In the genomic region with DNA sequence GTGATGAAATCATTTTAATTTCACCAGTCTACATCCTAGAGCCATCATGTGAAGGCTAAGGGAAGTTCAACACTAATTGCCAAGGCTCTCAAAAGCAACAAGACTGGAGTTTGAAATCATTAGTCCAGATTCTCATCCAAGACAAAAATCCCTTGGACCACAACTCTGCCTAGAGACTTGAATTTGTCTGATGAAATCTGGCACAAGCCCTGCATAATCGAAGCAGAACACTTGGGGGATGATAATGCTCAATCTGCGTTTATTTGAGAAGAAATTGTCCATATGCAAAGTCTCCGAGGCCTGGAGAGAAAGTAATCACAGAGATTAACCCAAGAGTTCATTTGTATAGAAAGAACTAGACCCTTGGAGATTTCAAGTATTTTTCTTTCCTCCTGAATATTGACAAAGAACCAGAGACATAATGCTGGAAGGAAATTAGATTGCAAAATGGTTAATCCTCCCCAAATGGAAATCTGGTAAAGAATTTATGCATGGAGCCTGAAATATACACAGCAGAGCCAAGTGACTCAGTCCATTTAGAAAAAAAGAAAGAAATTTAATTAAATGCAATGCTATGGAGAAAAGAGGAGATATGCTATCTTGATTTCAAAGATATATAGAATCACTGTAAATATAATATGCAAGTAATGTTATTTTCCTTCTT, we compare ENCODE assay signal across 23 mouse cellular contexts.
DNase-seq lines count a peak whose midpoint lies in the region; ATAC-seq and TF ChIP-seq lines count a peak whose summit lies in the region.
"Had no signal": no experiment of that assay in that cellular context is flagged by ENCODE, and none has a peak within 500 bp of the region (broad histone marks: within the 10 kb centered on the region; RNA-seq: fewer than 3 reads in every experiment).

No protein-coding gene starts in this region.

- no peaks in the 10 kb centered on the region for H3K36me3 ChIP-seq in hindbrain, postnatal 0 days (ENCODE audit: insufficient read depth, low read length)
- no peaks in the 10 kb centered on the region for H3K36me3 ChIP-seq in hindbrain, embryonic 13.5 days
- no peaks in the 10 kb centered on the region for H3K36me3 ChIP-seq in midbrain, embryonic 12.5 days
- H3K36me3 ChIP-seq in midbrain, embryonic 10.5 days: no peaks in the 10 kb centered on the region
- H3K36me3 ChIP-seq in forebrain, embryonic 14.5 days (ENCODE audit: control insufficient read depth, insufficient read depth, low read length): no peaks in the 10 kb centered on the region
- H3K36me3 ChIP-seq: embryonic facial prominence, embryonic 13.5 days; neural tube, embryonic 15.5 days; stomach, embryonic 15.5 days had no signal

- no peak overlapping the region for H3K9ac ChIP-seq in hindbrain, postnatal 0 days (replicated peaks; ENCODE audit: low read length)
- H3K9ac ChIP-seq in hindbrain, embryonic 13.5 days: no peak overlapping the region
- H3K9ac ChIP-seq in midbrain, embryonic 12.5 days (replicated peaks): no peak overlapping the region
- no peak overlapping the region for H3K9ac ChIP-seq in forebrain, embryonic 14.5 days (ENCODE audit: low read length)
- H3K9ac ChIP-seq: embryonic facial prominence, embryonic 13.5 days; neural tube, embryonic 15.5 days; stomach, embryonic 15.5 days had no signal

- 39% methylated on average over 3 of the region's 3 CpGs for WGBS in hindbrain, postnatal 0 days
- 66% methylated on average over 3 of the region's 3 CpGs for WGBS in hindbrain, embryonic 13.5 days
- WGBS in midbrain, embryonic 12.5 days: 40% methylated on average over 3 of the region's 3 CpGs
- 63% methylated on average over 3 of the region's 3 CpGs for WGBS in midbrain, embryonic 10.5 days
- 19% methylated on average over 3 of the region's 3 CpGs for WGBS in forebrain, embryonic 14.5 days

- TF ChIP-seq CTCF in hindbrain, postnatal 0 days (IDR thresholded peaks at IDR 0.05; ENCODE audit: low read depth): no peak

- no peaks in the 10 kb centered on the region for H3K27me3 ChIP-seq in hindbrain, postnatal 0 days (ENCODE audit: insufficient read depth, low read length)
- H3K27me3 ChIP-seq in hindbrain, embryonic 13.5 days: no peaks in the 10 kb centered on the region
- no peaks in the 10 kb centered on the region for H3K27me3 ChIP-seq in midbrain, embryonic 12.5 days
- H3K27me3 ChIP-seq in midbrain, embryonic 10.5 days (ENCODE audit: low read depth, poor library complexity, severe bottlenecking): no peaks in the 10 kb centered on the region
- no peaks in the 10 kb centered on the region for H3K27me3 ChIP-seq in forebrain, embryonic 14.5 days (replicated peaks; ENCODE audit: control insufficient read depth, insufficient read depth, low read length)
- H3K27me3 ChIP-seq: embryonic facial prominence, embryonic 13.5 days; megakaryocyte, embryonic 14.5 days; neural tube, embryonic 15.5 days; stomach, embryonic 15.5 days had no signal

- no peaks in the 10 kb centered on the region for H3K4me1 ChIP-seq in hindbrain, postnatal 0 days (ENCODE audit: insufficient read depth, low read length)
- H3K4me1 ChIP-seq in hindbrain, embryonic 13.5 days (replicated peaks): no peaks in the 10 kb centered on the region
- no peaks in the 10 kb centered on the region for H3K4me1 ChIP-seq in midbrain, embryonic 12.5 days
- H3K4me1 ChIP-seq in midbrain, embryonic 10.5 days: 0 out of 2 replicates have a peak, but pooled peaks cover 7% of the 10 kb centered on the region
- 0 out of 2 replicates have a peak, but pooled peaks cover 2% of the 10 kb centered on the region for H3K4me1 ChIP-seq in forebrain, embryonic 14.5 days (ENCODE audit: control insufficient read depth, insufficient read depth, low read length)
- H3K4me1 ChIP-seq: embryonic facial prominence, embryonic 13.5 days; megakaryocyte, embryonic 14.5 days; neural tube, embryonic 15.5 days; stomach, embryonic 15.5 days had no signal

- H3K4me3 ChIP-seq in hindbrain, postnatal 0 days (ENCODE audit: low read length): no peak overlapping the region
- H3K4me3 ChIP-seq in hindbrain, embryonic 13.5 days: no peak overlapping the region
- H3K4me3 ChIP-seq in midbrain, embryonic 12.5 days: no peak overlapping the region
- H3K4me3 ChIP-seq in midbrain, embryonic 10.5 days: no peak overlapping the region
- H3K4me3 ChIP-seq in forebrain, embryonic 14.5 days (ENCODE audit: low read depth, low read length): no peak overlapping the region
- H3K4me3 ChIP-seq: embryonic facial prominence, embryonic 13.5 days; gastrocnemius, adult 2 months; megakaryocyte, embryonic 14.5 days; neural tube, embryonic 15.5 days; stomach, embryonic 15.5 days had no signal

- no peak for ATAC-seq in hindbrain, postnatal 0 days
- no peak for ATAC-seq in hindbrain, embryonic 13.5 days (ENCODE audit: low FRiP score)
- ATAC-seq in midbrain, embryonic 12.5 days (ENCODE audit: low FRiP score, low read depth): peak; percentile 30; the same call in 1 of the 2 replicates
- peak; percentile 66 for ATAC-seq in forebrain, embryonic 14.5 days
- no peak for ATAC-seq in monocyte, adult 5-6 weeks (replicated peaks; ENCODE audit: insufficient number of reproducible peaks, low FRiP score, low TSS enrichment, poor library complexity, severe bottlenecking)
- ATAC-seq: inflammation-experienced regulatory T-cells, adult 6 months had no signal

- no peak overlapping the region for H3K27ac ChIP-seq in hindbrain, postnatal 0 days
- H3K27ac ChIP-seq in hindbrain, embryonic 13.5 days: no peak overlapping the region
- H3K27ac ChIP-seq in midbrain, embryonic 12.5 days (replicated peaks): no peak overlapping the region
- H3K27ac ChIP-seq in midbrain, embryonic 10.5 days (replicated peaks): no peak overlapping the region
- H3K27ac ChIP-seq in forebrain, embryonic 14.5 days (ENCODE audit: low read depth, low read length): no peak overlapping the region
- H3K27ac ChIP-seq: embryonic facial prominence, embryonic 13.5 days; gastrocnemius, adult 2 months; neural tube, embryonic 15.5 days; stomach, embryonic 15.5 days had no signal

- H3K4me2 ChIP-seq in hindbrain, postnatal 0 days (ENCODE audit: low read depth, low read length): no peak overlapping the region
- no peak overlapping the region for H3K4me2 ChIP-seq in hindbrain, embryonic 13.5 days
- no peak overlapping the region for H3K4me2 ChIP-seq in midbrain, embryonic 12.5 days (replicated peaks)
- H3K4me2 ChIP-seq in forebrain, embryonic 14.5 days (ENCODE audit: low read length): no peak overlapping the region
- H3K4me2 ChIP-seq: embryonic facial prominence, embryonic 13.5 days; heart, embryonic 11.5 days; liver, embryonic 11.5 days; neural tube, embryonic 15.5 days; stomach, embryonic 15.5 days had no signal

- peak; percentile 13 for DNase-seq in hindbrain, postnatal 0 days (ENCODE audit: low spot score)
- no peak for DNase-seq in midbrain, embryonic 10.5 days (ENCODE audit: low spot score)
- peak; percentile 74 for DNase-seq in forebrain, embryonic 14.5 days (ENCODE audit: low spot score)
- no peak for DNase-seq in right cerebral cortex, postnatal 25 days
- DNase-seq: cerebellum, adult 9-10 months; gastrocnemius, adult 2 months; heart, postnatal 10 days; kidney, adult 9 months; kidney, postnatal 36 days; lung, adult 18-20 months; lung, postnatal 14 days; right cerebral cortex, postnatal 14 days; thymus, adult 18-20 months had no signal

- no peaks in the 10 kb centered on the region for H3K9me3 ChIP-seq in hindbrain, postnatal 0 days (ENCODE audit: low read length)
- no peaks in the 10 kb centered on the region for H3K9me3 ChIP-seq in hindbrain, embryonic 13.5 days
- H3K9me3 ChIP-seq in midbrain, embryonic 12.5 days: no peaks in the 10 kb centered on the region
- no peaks in the 10 kb centered on the region for H3K9me3 ChIP-seq in midbrain, embryonic 10.5 days (replicated peaks)
- no peaks in the 10 kb centered on the region for H3K9me3 ChIP-seq in forebrain, embryonic 14.5 days (replicated peaks; ENCODE audit: control insufficient read depth, low read length)
- H3K9me3 ChIP-seq: embryonic facial prominence, embryonic 13.5 days; megakaryocyte, embryonic 14.5 days; neural tube, embryonic 15.5 days; stomach, embryonic 15.5 days had no signal

Comparison
In these comparisons a context has a peak if more than half of its experiments do, and no peak if none do; other contexts are left out.
1. ATAC-seq: peak in midbrain, embryonic 12.5 days (single experiment) and forebrain, embryonic 14.5 days (single experiment); none in hindbrain, postnatal 0 days (single experiment), hindbrain, embryonic 13.5 days (single experiment) and monocyte, adult 5-6 weeks (single experiment).
2. DNase-seq: peak in hindbrain, postnatal 0 days (single experiment) and forebrain, embryonic 14.5 days (single experiment); none in midbrain, embryonic 10.5 days (single experiment) and right cerebral cortex, postnatal 25 days (single experiment).